Mouse (Mus musculus): ENCODE measurements at regions not wholly inside any gene's neighbourhood (a gene's known extent, or its start where the extent isn't known, plus 50 kb on each side); places are given as distances from the start of the nearest gene placed in this dataset.
A peak's percentile ranks its signal among the peaks of the same experiment; 100 is the strongest.

GRCm38 (mm10) chr4:23490224-23490623, 1002.1 kb upstream of the Pou3f2 start:
- H3K36me3 ChIP-seq (ENCODE audit: control insufficient read depth, insufficient read depth, low read length) = no peaks in the 10 kb centered on the region
- H3K9me3 ChIP-seq (ENCODE audit: control insufficient read depth, low read length) = no peaks in the 10 kb centered on the region
- ATAC-seq (ENCODE audit: insufficient read depth, low FRiP score, low TSS enrichment) = peak; percentile 86
- no peaks in the 10 kb centered on the region for H3K27me3 ChIP-seq (ENCODE audit: control insufficient read depth, insufficient read depth, low read length)
- WGBS = 6% methylated on average over 3 of the region's 3 CpGs
- no peak overlapping the region for H3K4me3 ChIP-seq (ENCODE audit: low read depth, low read length)
- H3K4me2 ChIP-seq (ENCODE audit: low read depth) = no peak overlapping the region
- peaks cover 3% of the 10 kb centered on the region; the same call in 1 of the 2 replicates for H3K4me1 ChIP-seq (ENCODE audit: control insufficient read depth, insufficient read depth, low read length)
- H3K9ac ChIP-seq (ENCODE audit: low read length) = no peak overlapping the region
- DNase-seq (ENCODE audit: low spot score) = peak; percentile 51
- peak overlapping the region; percentile 3; the same call in 1 of the 2 replicates for H3K27ac ChIP-seq (ENCODE audit: low read depth, low read length)

DNA sequence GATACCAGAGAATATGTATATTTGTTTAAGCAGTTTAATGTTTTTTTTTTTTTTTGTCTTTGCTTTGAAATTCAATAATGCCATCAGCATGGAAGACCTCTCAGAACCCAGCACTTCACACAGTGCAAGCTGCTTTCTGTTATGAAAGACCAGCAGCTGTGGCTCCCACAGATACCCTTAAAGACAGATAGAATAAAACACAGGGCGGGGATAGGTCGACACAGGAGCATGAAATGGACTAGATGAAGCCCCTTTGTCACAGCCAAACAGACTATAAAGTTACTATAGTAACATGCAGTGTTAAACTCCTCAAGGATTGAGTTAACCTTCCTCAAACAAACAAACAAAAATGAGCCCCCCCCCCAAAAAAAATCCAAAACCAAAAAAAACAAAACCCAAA, 1003.1 kb upstream of the Pou3f2 start:
- 15% methylated on average over 2 of the region's 2 CpGs for WGBS
- no peaks in the 10 kb centered on the region for H3K9me3 ChIP-seq (ENCODE audit: control insufficient read depth, low read length)

DNA sequence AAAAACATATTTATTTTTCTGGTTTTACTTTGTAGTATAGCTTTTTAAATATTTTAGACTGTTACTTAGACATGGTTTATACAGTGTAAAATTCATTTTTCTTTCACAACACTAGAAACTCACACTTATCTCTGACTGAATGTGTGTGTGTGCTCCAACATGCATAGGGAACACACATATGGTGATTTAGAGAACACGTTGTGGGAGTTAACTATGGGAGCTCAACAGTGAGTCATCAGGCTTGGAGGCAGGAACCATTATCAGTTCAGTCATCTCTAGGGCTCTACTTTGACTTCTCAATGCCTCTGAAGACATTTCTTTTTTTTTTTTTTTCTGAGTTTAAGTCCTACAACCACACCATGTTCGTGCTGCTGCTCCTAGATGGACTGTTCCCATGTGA, 997.5 kb upstream of the Mms22l start:
- Histone ChIP-seq H3K36me3 (ENCODE audit: control insufficient read depth, insufficient read depth, low read length) (no peaks in the 10 kb centered on the region), H3K27ac (ENCODE audit: low read depth, low read length) (no peak overlapping the region), H3K4me2 (ENCODE audit: low read depth) (no peak overlapping the region), H3K4me3 (ENCODE audit: low read depth, low read length) (no peak overlapping the region), H3K9me3 (ENCODE audit: control insufficient read depth, low read length) (no peaks in the 10 kb centered on the region), H3K27me3 (ENCODE audit: control insufficient read depth, insufficient read depth, low read length) (no peaks in the 10 kb centered on the region), H3K9ac (ENCODE audit: low read length) (no peak overlapping the region), H3K4me1 (ENCODE audit: control insufficient read depth, insufficient read depth, low read length) (no peaks in the 10 kb centered on the region)
- WGBS = 82% methylated on average over 2 of the region's 2 CpGs
- ATAC-seq (ENCODE audit: insufficient read depth, low FRiP score, low TSS enrichment) = no peak
- DNase-seq (ENCODE audit: low spot score) = no peak

More for the DNA sequence above, 1003.1 kb upstream of the Pou3f2 start:
- Histone ChIP-seq H3K4me1 (ENCODE audit: control insufficient read depth, insufficient read depth, low read length) (peaks cover 3% of the 10 kb centered on the region; the same call in 1 of the 2 replicates), H3K4me3 (ENCODE audit: low read depth, low read length) (no peak overlapping the region), H3K9ac (ENCODE audit: low read length) (no peak overlapping the region), H3K4me2 (ENCODE audit: low read depth) (no peak overlapping the region), H3K27me3 (ENCODE audit: control insufficient read depth, insufficient read depth, low read length) (no peaks in the 10 kb centered on the region), H3K27ac (ENCODE audit: low read depth, low read length) (no peak overlapping the region), H3K36me3 (ENCODE audit: control insufficient read depth, insufficient read depth, low read length) (no peaks in the 10 kb centered on the region)
- ATAC-seq (ENCODE audit: insufficient read depth, low FRiP score, low TSS enrichment) (peak; percentile 84), DNase-seq (ENCODE audit: low spot score) (peak; percentile 29)

- Histone ChIP-seq H3K4me2 (ENCODE audit: low read depth) (no peak overlapping the region), H3K9me3 (ENCODE audit: control insufficient read depth, low read length) (no peaks in the 10 kb centered on the region), H3K4me1 (ENCODE audit: control insufficient read depth, insufficient read depth, low read length) (no peaks in the 10 kb centered on the region), H3K27me3 (ENCODE audit: control insufficient read depth, insufficient read depth, low read length) (no peaks in the 10 kb centered on the region), H3K36me3 (ENCODE audit: control insufficient read depth, insufficient read depth, low read length) (no peaks in the 10 kb centered on the region), H3K9ac (ENCODE audit: low read length) (no peak overlapping the region), H3K4me3 (ENCODE audit: low read depth, low read length) (no peak overlapping the region), H3K27ac (ENCODE audit: low read depth, low read length) (no peak overlapping the region)
- ATAC-seq (ENCODE audit: insufficient read depth, low FRiP score, low TSS enrichment) (no peak), DNase-seq (ENCODE audit: low spot score) (no peak)
- WGBS = 65% methylated on average over 6 of the region's 6 CpGs
These were observed 991.4 kb upstream of the Mms22l start for GRCm38 (mm10) chr4:23504770-23505420.

GRCm38 (mm10) chr4:23510873-23511272, 985.4 kb upstream of the Mms22l start:
- H3K36me3 ChIP-seq (ENCODE audit: control insufficient read depth, insufficient read depth, low read length) = no peaks in the 10 kb centered on the region
- peaks cover 4% of the 10 kb centered on the region for H3K4me1 ChIP-seq (ENCODE audit: control insufficient read depth, insufficient read depth, low read length)
- H3K4me3 ChIP-seq (ENCODE audit: low read depth, low read length) = no peak overlapping the region
- no peaks in the 10 kb centered on the region for H3K9me3 ChIP-seq (ENCODE audit: control insufficient read depth, low read length)
- no peak overlapping the region for H3K27ac ChIP-seq (ENCODE audit: low read depth, low read length)
- no peaks in the 10 kb centered on the region for H3K27me3 ChIP-seq (ENCODE audit: control insufficient read depth, insufficient read depth, low read length)
- no peak overlapping the region for H3K9ac ChIP-seq (ENCODE audit: low read length)
- DNase-seq (ENCODE audit: low spot score) (peak; percentile 16), ATAC-seq (ENCODE audit: insufficient read depth, low FRiP score, low TSS enrichment) (no peak)
- WGBS = 40% methylated on average over 4 of the region's 4 CpGs
- no peak overlapping the region for H3K4me2 ChIP-seq (ENCODE audit: low read depth)

- Histone ChIP-seq H3K4me1 (ENCODE audit: control insufficient read depth, insufficient read depth, low read length) (peaks cover 4% of the 10 kb centered on the region), H3K9ac (ENCODE audit: low read length) (no peak overlapping the region), H3K27ac (ENCODE audit: low read depth, low read length) (no peak overlapping the region), H3K4me2 (ENCODE audit: low read depth) (no peak overlapping the region), H3K9me3 (ENCODE audit: control insufficient read depth, low read length) (no peaks in the 10 kb centered on the region), H3K36me3 (ENCODE audit: control insufficient read depth, insufficient read depth, low read length) (no peaks in the 10 kb centered on the region), H3K4me3 (ENCODE audit: low read depth, low read length) (no peak overlapping the region), H3K27me3 (ENCODE audit: control insufficient read depth, insufficient read depth, low read length) (no peaks in the 10 kb centered on the region)
- DNase-seq (ENCODE audit: low spot score) (peak; percentile 25), ATAC-seq (ENCODE audit: insufficient read depth, low FRiP score, low TSS enrichment) (peak; percentile 51; the same call in 1 of the 2 replicates)
- WGBS = 39% methylated on average over 4 of the region's 4 CpGs
These were observed 984.2 kb upstream of the Mms22l start for GRCm38 (mm10) chr4:23512014-23512413.

- H3K27ac ChIP-seq (ENCODE audit: low read depth, low read length) = no peak overlapping the region
These were observed 982.3 kb upstream of the Mms22l start for GRCm38 (mm10) chr4:23513939-23514338.

More at GRCm38 (mm10) chr4:23513939-23514338, 982.3 kb upstream of the Mms22l start:
- H3K4me1 ChIP-seq (ENCODE audit: control insufficient read depth, insufficient read depth, low read length) = peaks cover 4% of the 10 kb centered on the region
- H3K36me3 ChIP-seq (ENCODE audit: control insufficient read depth, insufficient read depth, low read length) = no peaks in the 10 kb centered on the region
- no peaks in the 10 kb centered on the region for H3K27me3 ChIP-seq (ENCODE audit: control insufficient read depth, insufficient read depth, low read length)
- H3K9me3 ChIP-seq (ENCODE audit: control insufficient read depth, low read length) = no peaks in the 10 kb centered on the region
- no peak overlapping the region for H3K4me2 ChIP-seq (ENCODE audit: low read depth)
- DNase-seq (ENCODE audit: low spot score) (peak; percentile 52), ATAC-seq (ENCODE audit: insufficient read depth, low FRiP score, low TSS enrichment) (peak; percentile 45; the same call in 1 of the 2 replicates)
- 23% methylated on average over 9 of the region's 9 CpGs for WGBS
- H3K4me3 ChIP-seq (ENCODE audit: low read depth, low read length) = no peak overlapping the region
- no peak overlapping the region for H3K9ac ChIP-seq (ENCODE audit: low read length)
